ENCODE assay signal across 9 mouse cellular contexts in the genomic region with DNA sequence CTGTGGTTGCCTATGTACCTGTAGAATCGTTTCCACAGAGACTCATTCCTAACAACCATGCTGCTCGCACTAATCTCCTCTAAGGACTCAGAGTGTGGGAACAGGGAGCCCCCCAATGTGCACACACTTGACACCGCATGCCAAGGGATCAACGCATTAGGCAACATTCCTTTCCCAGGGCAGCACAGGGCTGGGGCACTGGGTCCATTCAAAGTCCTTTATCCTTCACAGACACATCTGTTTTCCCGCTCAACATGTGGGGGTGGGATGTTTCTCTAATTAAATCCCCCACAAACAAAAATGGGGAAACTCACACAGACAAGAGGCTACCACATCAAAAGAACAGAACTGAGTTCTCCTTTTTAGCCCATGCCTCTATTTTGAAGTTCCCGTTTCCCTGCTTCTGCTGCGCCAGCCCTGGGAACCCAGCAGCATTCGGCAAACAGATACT. TPM values are rescaled to one million over a fixed set of nuclear protein-coding genes. Genes with fewer than 3 reads are reported as not detected.
A peak's percentile ranks its signal among the peaks of the same experiment; 100 is the strongest.
DNase-seq lines count a peak whose midpoint lies in the region; ATAC-seq lines count a peak whose summit lies in the region.
"Had no signal": no experiment of that assay in that cellular context is flagged by ENCODE, and none has a peak within 500 bp of the region (broad histone marks: within the 10 kb centered on the region; RNA-seq: fewer than 3 reads in every experiment).

No protein-coding gene starts in this region.

- H3K27me3 ChIP-seq in forebrain, embryonic 15.5 days = no peaks in the 10 kb centered on the region
- peaks cover 66% of the 10 kb centered on the region for H3K27me3 ChIP-seq in liver, embryonic 15.5 days

- WGBS in forebrain, embryonic 15.5 days = 3% methylated on average over 8 of the region's 8 CpGs
- 3% methylated on average over 8 of the region's 8 CpGs for WGBS in liver, embryonic 15.5 days (ENCODE audit: insufficient replicate concordance)

- H3K4me2 ChIP-seq in forebrain, embryonic 15.5 days (replicated peaks) = no peak overlapping the region
- peak overlapping the region; percentile 13; the same call in 1 of the 2 replicates for H3K4me2 ChIP-seq in liver, embryonic 15.5 days

- peaks cover 44% of the 10 kb centered on the region for H3K4me1 ChIP-seq in forebrain, embryonic 15.5 days
- H3K4me1 ChIP-seq in liver, embryonic 15.5 days (replicated peaks) = peaks cover 9% of the 10 kb centered on the region

- no peak overlapping the region for H3K9ac ChIP-seq in forebrain, embryonic 15.5 days (replicated peaks)
- H3K9ac ChIP-seq in liver, embryonic 15.5 days = no peak overlapping the region

- no peak for ATAC-seq in forebrain, embryonic 15.5 days (replicated peaks)
- ATAC-seq in liver, embryonic 15.5 days (ENCODE audit: insufficient read depth) = no peak
- ATAC-seq in CD4-positive, CD25-positive, alpha-beta regulatory T cell, adult 4 months = no peak

- H3K27ac ChIP-seq in forebrain, embryonic 15.5 days (replicated peaks) = peak overlapping the region; percentile 90
- H3K27ac ChIP-seq in liver, embryonic 15.5 days (replicated peaks) = no peak overlapping the region

- no peaks in the 10 kb centered on the region for H3K36me3 ChIP-seq in forebrain, embryonic 15.5 days
- H3K36me3 ChIP-seq in liver, embryonic 15.5 days (replicated peaks) = no peaks in the 10 kb centered on the region

- H3K4me3 ChIP-seq in forebrain, embryonic 15.5 days = no peak overlapping the region
- no peak overlapping the region for H3K4me3 ChIP-seq in liver, embryonic 15.5 days (replicated peaks)

- peak; percentile 10 for DNase-seq in lung, postnatal 36 days
- DNase-seq in lung, postnatal 4 days = no peak
- DNase-seq in layer of hippocampus, postnatal 10 days (ENCODE audit: low spot score in 2 of 2) = no peak
- no peak for DNase-seq in ovary, postnatal 36 days (ENCODE audit: low spot score)

- no peaks in the 10 kb centered on the region for H3K9me3 ChIP-seq in forebrain, embryonic 15.5 days
- no peaks in the 10 kb centered on the region for H3K9me3 ChIP-seq in liver, embryonic 15.5 days (replicated peaks)

RNA-seq across cellular contexts. Expression of a gene that starts 5.7 kb away (rescaled TPM):
- 0.13 TPM in 1 of 2 replicates, not detected in the other for polyA plus RNA-seq in forebrain, embryonic 15.5 days (2015; fragmentation: Nextera tagmentation; extraction: Ambion mirVana)
- 0.09 and 0.13 TPM in 2 replicates for polyA plus RNA-seq in liver, embryonic 15.5 days (2015; fragmentation: Nextera tagmentation; extraction: Ambion mirVana)
- polyA plus RNA-seq in CD4-positive, CD25-positive, alpha-beta regulatory T cell, adult 4 months (2017; shearing (Covaris generic)) = not detected
- not detected for total RNA-seq in layer of hippocampus, postnatal 10 days (2021)
- total RNA-seq: neutrophil, adult 5-6 weeks had no signal

RNA-seq across cellular contexts. Expression of a gene that starts 22.5 kb away (rescaled TPM):
- polyA plus RNA-seq in forebrain, embryonic 15.5 days (2015; fragmentation: Nextera tagmentation; extraction: Ambion mirVana) = 0.48 and 0.61 TPM in 2 replicates
- 1.8 and 8.5 TPM in 2 replicates for polyA plus RNA-seq in liver, embryonic 15.5 days (2015; fragmentation: Nextera tagmentation; extraction: Ambion mirVana)
- not detected for polyA plus RNA-seq in CD4-positive, CD25-positive, alpha-beta regulatory T cell, adult 4 months (2017; shearing (Covaris generic))
- not detected for total RNA-seq in layer of hippocampus, postnatal 10 days (2021)
- total RNA-seq: neutrophil, adult 5-6 weeks had no signal
- polyA plus RNA-seq: cortical plate, adult 2 months had no signal

RNA-seq across cellular contexts. Expression of a gene that starts 48.3 kb away (rescaled TPM):
- 1.9 and 2.0 TPM in 2 replicates for polyA plus RNA-seq in forebrain, embryonic 15.5 days (2015; fragmentation: Nextera tagmentation; extraction: Ambion mirVana)
- 0.06 TPM in 1 of 2 replicates, not detected in the other for polyA plus RNA-seq in liver, embryonic 15.5 days (2015; fragmentation: Nextera tagmentation; extraction: Ambion mirVana)
- not detected for polyA plus RNA-seq in CD4-positive, CD25-positive, alpha-beta regulatory T cell, adult 4 months (2017; shearing (Covaris generic))
- not detected for total RNA-seq in layer of hippocampus, postnatal 10 days (2021)
- total RNA-seq: neutrophil, adult 5-6 weeks had no signal
